Mouse (Mus musculus) MEL (cell line): Measurements from ENCODE around the gene Nr3c2. TPM values are rescaled to one million over a fixed set of nuclear protein-coding genes. Genes with fewer than 3 reads are reported as not detected.
A peak's percentile ranks its signal among the peaks of the same experiment; 100 is the strongest.

Experiments
- DNase-seq: peaks from one replicate; pipeline ENCODE4 v3.0.0; 2011; ENCODE audit warnings: low read depth, low spot score
- H3K27ac ChIP-seq: 2 replicates; pipeline ENCODE4 v1.5.1; 2012; ENCODE audit warnings: low read depth, mild to moderate bottlenecking, control low read depth, low read length, moderate library complexity; ENCODE audit not compliant: control insufficient read depth
- H3K27me3 ChIP-seq, 2 experiments: fragments of 150-350 bp in 1 of 2; sonication (generic) in 1 of 2; 2 replicates each; pipeline ENCODE4 v1.6.1; 2012; ENCODE audit warnings: low read length in 2 of 2, mild to moderate bottlenecking in 2 of 2, improper control_type of control experiment in 1 of 2, moderate library complexity in 1 of 2; ENCODE audit not compliant: insufficient read depth in 2 of 2, control insufficient read depth in 1 of 2
- H3K36me3 ChIP-seq, 2 experiments: 2 replicates each; pipeline ENCODE4 v1.6.1; 2012 to 2014; ENCODE audit warnings: low read length in 2 of 2, improper control_type of control experiment in 1 of 2, inconsistent platforms in 1 of 2, mild to moderate bottlenecking in 1 of 2; ENCODE audit not compliant: insufficient read depth in 2 of 2, control insufficient read depth in 1 of 2
- H3K4me1 ChIP-seq, 2 experiments: fragments of 150-350 bp in 1 of 2; sonication (generic) in 1 of 2; 2 replicates each; pipeline ENCODE4 v1.6.1; 2012; ENCODE audit warnings: low read length in 2 of 2, improper control_type of control experiment in 1 of 2, mild to moderate bottlenecking in 1 of 2; ENCODE audit not compliant: insufficient read depth in 2 of 2, control insufficient read depth in 1 of 2
- H3K4me3 ChIP-seq, 2 experiments: fragments of 150-350 bp in 1 of 2; sonication (generic) in 1 of 2; 2 replicates each; pipeline ENCODE4 v1.5.1; 2012; ENCODE audit warnings: low read depth in 2 of 2, low read length in 2 of 2, mild to moderate bottlenecking in 2 of 2, moderate library complexity in 2 of 2, control low read depth in 1 of 2, improper control_type of control experiment in 1 of 2; ENCODE audit not compliant: control insufficient read depth in 1 of 2, insufficient read depth in 1 of 2
- H3K79me2 ChIP-seq: 2 replicates; pipeline ENCODE4 v1.6.1; 2012; ENCODE audit warnings: mild to moderate bottlenecking, low read length, moderate library complexity; ENCODE audit not compliant: control insufficient read depth, poor library complexity, insufficient read depth
- H3K9ac ChIP-seq: 2 replicates; pipeline ENCODE4 v1.6.1; 2012; ENCODE audit warnings: low read depth, mild to moderate bottlenecking, control low read depth, low read length, moderate library complexity; ENCODE audit not compliant: control insufficient read depth, poor library complexity, severe bottlenecking
- H3K9me3 ChIP-seq: fragments of 150-350 bp; sonication (generic); replicated peaks from 2 replicates; pipeline ENCODE4 v1.6.1; 2012; ENCODE audit warnings: mild to moderate bottlenecking, low read length, improper control_type of control experiment, moderate library complexity; ENCODE audit not compliant: insufficient read depth
- BHLHE40 ChIP-seq: IDR thresholded peaks from 2 replicates; pipeline ENCODE4 v1.6.1; 2012; ENCODE audit warnings: low read depth, mild to moderate bottlenecking, inconsistent platforms, low read length, improper control_type of control experiment, borderline replicate concordance
- CHD1 ChIP-seq: IDR thresholded peaks from 2 replicates; pipeline ENCODE4 v1.6.1; 2012; ENCODE audit warnings: low read depth, mild to moderate bottlenecking, inconsistent platforms, low read length, improper control_type of control experiment
- CHD2 ChIP-seq: IDR thresholded peaks from 2 replicates; pipeline ENCODE4 v1.6.1; 2011; ENCODE audit warnings: low read length, improper control_type of control experiment
- ELF1 ChIP-seq: IDR thresholded peaks from 2 replicates; pipeline ENCODE4 v1.6.1; 2014; ENCODE audit warnings: low read depth, mild to moderate bottlenecking, inconsistent platforms, low read length, improper control_type of control experiment, moderate library complexity
- EP300 ChIP-seq, 2 experiments: IDR thresholded peaks; 2 replicates each; pipeline ENCODE4 v1.6.1; 2011; ENCODE audit warnings: improper control_type of control experiment in 2 of 2, low read length in 2 of 2, low read depth in 1 of 2, mild to moderate bottlenecking in 1 of 2
- ETS1 ChIP-seq: IDR thresholded peaks from 2 replicates; pipeline ENCODE4 v1.6.1; 2012; ENCODE audit warnings: low read depth, mild to moderate bottlenecking, inconsistent platforms, low read length, improper control_type of control experiment, moderate library complexity
- JUND ChIP-seq: IDR thresholded peaks from 2 replicates; pipeline ENCODE4 v1.6.1; 2011; ENCODE audit warnings: low read depth, mild to moderate bottlenecking, improper control_type of control experiment, low read length
- MAFK ChIP-seq: IDR thresholded peaks from 2 replicates; pipeline ENCODE4 v1.6.1; 2011; ENCODE audit warnings: low read depth, mild to moderate bottlenecking, low read length, improper control_type of control experiment, borderline replicate concordance
- MAX ChIP-seq: IDR thresholded peaks from 2 replicates; pipeline ENCODE4 v1.6.1; 2011; ENCODE audit warnings: low read length, improper control_type of control experiment
- MAZ ChIP-seq: IDR thresholded peaks from 2 replicates; pipeline ENCODE4 v1.6.1; 2012; ENCODE audit warnings: low read depth, mild to moderate bottlenecking, inconsistent platforms, low read length, improper control_type of control experiment
- MXI1 ChIP-seq: IDR thresholded peaks from 2 replicates; pipeline ENCODE4 v1.6.1; 2011; ENCODE audit warnings: mild to moderate bottlenecking, low read depth, low read length, improper control_type of control experiment
- MYC ChIP-seq: IDR thresholded peaks from 2 replicates; pipeline ENCODE4 v1.6.1; 2011; ENCODE audit warnings: low read depth, mild to moderate bottlenecking, low read length, improper control_type of control experiment, moderate library complexity
- NELFE ChIP-seq: IDR thresholded peaks from 2 replicates; pipeline ENCODE4 v1.6.1; 2011; ENCODE audit warnings: low read depth, low read length, improper control_type of control experiment
- POLR2AphosphoS5 ChIP-seq: IDR thresholded peaks from 2 replicates; pipeline ENCODE4 v1.6.1; 2012; ENCODE audit warnings: low read depth, borderline replicate concordance, mild to moderate bottlenecking, inconsistent platforms, low read length, moderate library complexity, mixed read lengths
- TAL1 ChIP-seq: IDR thresholded peaks from 2 replicates; pipeline ENCODE4 v1.6.1; 2012; ENCODE audit warnings: mild to moderate bottlenecking, inconsistent platforms, low read length, moderate library complexity, mixed read lengths
- TBP ChIP-seq: IDR thresholded peaks from 2 replicates; pipeline ENCODE4 v1.8.0; 2011; ENCODE audit warnings: low read depth, low read length, improper control_type of control experiment
- TCF12 ChIP-seq: IDR thresholded peaks from 2 replicates; pipeline ENCODE4 v1.6.1; 2014; ENCODE audit warnings: low read depth, mild to moderate bottlenecking, inconsistent platforms, low read length, improper control_type of control experiment, moderate library complexity
- UBTF ChIP-seq: IDR thresholded peaks from 2 replicates; pipeline ENCODE4 v1.6.1; 2012; ENCODE audit warnings: low read depth, mild to moderate bottlenecking, inconsistent platforms, low read length, improper control_type of control experiment, moderate library complexity, borderline replicate concordance; ENCODE audit not compliant: insufficient read depth
- ZMIZ1 ChIP-seq: IDR thresholded peaks from 2 replicates; pipeline ENCODE4 v1.6.1; 2012; ENCODE audit warnings: low read depth, mild to moderate bottlenecking, inconsistent platforms, low read length, improper control_type of control experiment, moderate library complexity
- polyA plus RNA-seq, 2 experiments: library from polyadenylated mRNA; stranded (reverse) in 1 of 2; unstranded in 1 of 2; fragments of >175 nt in 1 of 2; fragments of >200 nt in 1 of 2; gene quantifications; 2 replicates each; pipeline versions ENCODE4 v1.2.1 to v1.2.4; 2012; ENCODE audit warnings: low replicate concordance in 2 of 2, low read depth in 1 of 2; ENCODE audit not compliant: insufficient read length in 2 of 2, insufficient read depth in 1 of 2, missing spikeins in 1 of 2
- total RNA-seq: library from RNA; depleted of rRNA; stranded (reverse); fragments of 300-350 nt; gene quantifications from 2 replicates; pipeline ENCODE4 v1.2.3, GENCODE M21; 2012

Gene Nr3c2
- total and polyA plus RNA-seq, 3 experiments, result 1.0 to 1.5 TPM; not detected in 1

GRCm38 (mm10) chr8:77231211-77231610 lies 332.0 kb downstream of the Nr3c2 start:
- Histone ChIP-seq H3K79me2 (no peaks in the 10 kb centered on the region), H3K4me1 (no peaks in the 10 kb centered on the region), H3K36me3 (no peaks in the 10 kb centered on the region), H3K9ac (no peak overlapping the region), H3K4me3 (no peak overlapping the region), H3K27ac (no peak overlapping the region), H3K27me3 (no peaks in the 10 kb centered on the region), H3K9me3 (no peaks in the 10 kb centered on the region)
- TF ChIP-seq ZMIZ1, result no peak
- peak in 1 of 2 experiments; percentile 62; a peak in 2 of 4 replicates for TF ChIP-seq EP300 (IDR thresholded peaks at IDR 0.05; ENCODE audit: low read depth in 1 of 2, low read length in 2 of 2)
- DNase-seq, result peak; percentile 12

GRCm38 (mm10) chr8:77231834-77232233 lies 332.6 kb downstream of the Nr3c2 start:
- no peaks in the 10 kb centered on the region for H3K27me3 ChIP-seq
- no peaks in the 10 kb centered on the region for H3K9me3 ChIP-seq
- TF ChIP-seq ETS1 (no peak), ELF1 (no peak), MAFK (no peak), MAZ (no peak), POLR2AphosphoS5 (no peak), TAL1 (no peak), TBP (no peak), MXI1 (no peak), CHD2 (no peak), UBTF (no peak)
- H3K4me1 ChIP-seq, result no peaks in the 10 kb centered on the region
- no peak overlapping the region for H3K27ac ChIP-seq
- no peak overlapping the region for H3K4me3 ChIP-seq
- H3K9ac ChIP-seq, result no peak overlapping the region
- no peak for DNase-seq
- no peaks in the 10 kb centered on the region for H3K36me3 ChIP-seq
- H3K79me2 ChIP-seq, result no peaks in the 10 kb centered on the region

- H3K9me3 ChIP-seq, result no peaks in the 10 kb centered on the region
- TF ChIP-seq BHLHE40 (no peak), CHD1 (no peak), ELF1 (no peak), MYC (no peak), JUND (no peak), TCF12 (no peak), MAX (no peak), NELFE (no peak), EP300 (IDR thresholded peaks at IDR 0.05; ENCODE audit: low read depth in 1 of 2, low read length in 2 of 2) (no peak)
- DNase-seq, result no peak
- no peak overlapping the region for H3K9ac ChIP-seq
- no peaks in the 10 kb centered on the region for H3K4me1 ChIP-seq
- H3K36me3 ChIP-seq, result no peaks in the 10 kb centered on the region
- no peak overlapping the region for H3K27ac ChIP-seq
- no peaks in the 10 kb centered on the region for H3K27me3 ChIP-seq
- no peaks in the 10 kb centered on the region for H3K79me2 ChIP-seq
- no peak overlapping the region for H3K4me3 ChIP-seq
Measured at GRCm38 (mm10) chr8:77232411-77232810, 333.2 kb downstream of the Nr3c2 start.
